12 mouse cellular contexts compared by ENCODE assay signal in genomic region chr4:135385614-135386013, GRCm38 (mm10). TPM values are rescaled to one million over a fixed set of nuclear protein-coding genes. Genes with fewer than 3 reads are reported as not detected.
DNase-seq lines count a peak whose midpoint lies in the region; ATAC-seq and TF ChIP-seq lines count a peak whose summit lies in the region.
"Had no signal": no experiment of that assay in that cellular context is flagged by ENCODE, and none has a peak within 500 bp of the region (broad histone marks: within the 10 kb centered on the region; RNA-seq: fewer than 3 reads in every experiment).

No protein-coding gene starts in this region.

- H3K27ac ChIP-seq in intestine, embryonic 14.5 days (ENCODE audit: low read depth): no peak overlapping the region
- no peak overlapping the region for H3K27ac ChIP-seq in intestine, postnatal 0 days (ENCODE audit: low read depth, low read length)
- peak overlapping the region; percentile 30 for H3K27ac ChIP-seq in embryonic facial prominence, embryonic 10.5 days (replicated peaks)
- no peak overlapping the region for H3K27ac ChIP-seq in forebrain, embryonic 13.5 days
- H3K27ac ChIP-seq: hindbrain, embryonic 14.5 days; left cerebral cortex, adult 2 months; neural tube, embryonic 12.5 days had no signal

- no peaks in the 10 kb centered on the region for H3K4me1 ChIP-seq in intestine, embryonic 14.5 days (replicated peaks; ENCODE audit: control insufficient read depth, insufficient read depth, low read length)
- no peaks in the 10 kb centered on the region for H3K4me1 ChIP-seq in intestine, postnatal 0 days (replicated peaks; ENCODE audit: control insufficient read depth, insufficient read depth, low read length)
- H3K4me1 ChIP-seq in embryonic facial prominence, embryonic 10.5 days: peaks cover 16% of the 10 kb centered on the region
- peaks cover 6% of the 10 kb centered on the region; the same call in 1 of the 2 replicates for H3K4me1 ChIP-seq in forebrain, embryonic 13.5 days
- H3K4me1 ChIP-seq: neural tube, embryonic 12.5 days had no signal

- no peaks in the 10 kb centered on the region for H3K27me3 ChIP-seq in intestine, embryonic 14.5 days (replicated peaks; ENCODE audit: control insufficient read depth, insufficient read depth, low read length)
- H3K27me3 ChIP-seq in intestine, postnatal 0 days (replicated peaks; ENCODE audit: control insufficient read depth, insufficient read depth, low read length): no peaks in the 10 kb centered on the region
- H3K27me3 ChIP-seq in embryonic facial prominence, embryonic 10.5 days (replicated peaks; ENCODE audit: low read depth, poor library complexity, severe bottlenecking): peaks cover 16% of the 10 kb centered on the region
- H3K27me3 ChIP-seq in forebrain, embryonic 13.5 days: peaks cover 9% of the 10 kb centered on the region

- ATAC-seq in intestine, embryonic 14.5 days (replicated peaks; ENCODE audit: low FRiP score, low TSS enrichment, low read depth): 0 out of 2 replicates have a peak, but pooled peaks have one; percentile 53
- no peak for ATAC-seq in intestine, postnatal 0 days
- ATAC-seq in forebrain, embryonic 13.5 days: no peak

- TF ChIP-seq CTCF in intestine, postnatal 0 days (IDR thresholded peaks at IDR 0.05; ENCODE audit: low read depth): no peak

- H3K9me3 ChIP-seq in intestine, embryonic 14.5 days (ENCODE audit: control insufficient read depth, low read length): no peaks in the 10 kb centered on the region
- H3K9me3 ChIP-seq in intestine, postnatal 0 days (ENCODE audit: control insufficient read depth): no peaks in the 10 kb centered on the region
- H3K9me3 ChIP-seq in embryonic facial prominence, embryonic 10.5 days: no peaks in the 10 kb centered on the region
- H3K9me3 ChIP-seq in forebrain, embryonic 13.5 days (replicated peaks): no peaks in the 10 kb centered on the region
- H3K9me3 ChIP-seq: G1E; neural tube, embryonic 12.5 days had no signal

- 61% methylated on average over 10 of the region's 10 CpGs for WGBS in intestine, embryonic 14.5 days
- WGBS in intestine, postnatal 0 days: 50% methylated on average over 10 of the region's 10 CpGs
- WGBS in embryonic facial prominence, embryonic 10.5 days: 50% methylated on average over 10 of the region's 10 CpGs
- WGBS in forebrain, embryonic 13.5 days: 51% methylated on average over 10 of the region's 10 CpGs

- no peak overlapping the region for H3K4me3 ChIP-seq in intestine, embryonic 14.5 days (ENCODE audit: low read depth, low read length)
- no peak overlapping the region for H3K4me3 ChIP-seq in intestine, postnatal 0 days (ENCODE audit: low read depth, low read length)
- 0 out of 2 replicates have a peak overlapping the region, but pooled peaks have one; percentile 8 for H3K4me3 ChIP-seq in embryonic facial prominence, embryonic 10.5 days
- H3K4me3 ChIP-seq in forebrain, embryonic 13.5 days: no peak overlapping the region
- H3K4me3 ChIP-seq: left cerebral cortex, adult 2 months; neural tube, embryonic 12.5 days had no signal

- no peaks in the 10 kb centered on the region for H3K36me3 ChIP-seq in intestine, embryonic 14.5 days (ENCODE audit: control insufficient read depth, insufficient read depth, low read length)
- no peaks in the 10 kb centered on the region for H3K36me3 ChIP-seq in intestine, postnatal 0 days (ENCODE audit: control insufficient read depth, insufficient read depth)
- no peaks in the 10 kb centered on the region for H3K36me3 ChIP-seq in embryonic facial prominence, embryonic 10.5 days (replicated peaks)
- H3K36me3 ChIP-seq in forebrain, embryonic 13.5 days (ENCODE audit: poor library complexity, severe bottlenecking): no peaks in the 10 kb centered on the region
- H3K36me3 ChIP-seq: G1E; neural tube, embryonic 12.5 days had no signal

- H3K4me2 ChIP-seq in intestine, embryonic 14.5 days (ENCODE audit: low read length): no peak overlapping the region
- no peak overlapping the region for H3K4me2 ChIP-seq in intestine, postnatal 0 days (replicated peaks; ENCODE audit: low read depth)
- H3K4me2 ChIP-seq in forebrain, embryonic 13.5 days: no peak overlapping the region
- H3K4me2 ChIP-seq: hindbrain, embryonic 14.5 days; neural tube, embryonic 12.5 days had no signal

- no peak overlapping the region for H3K9ac ChIP-seq in intestine, embryonic 14.5 days (ENCODE audit: low read length)
- H3K9ac ChIP-seq in intestine, postnatal 0 days (ENCODE audit: low read depth, low read length): no peak overlapping the region
- H3K9ac ChIP-seq in forebrain, embryonic 13.5 days: no peak overlapping the region
- H3K9ac ChIP-seq: hindbrain, embryonic 14.5 days; neural tube, embryonic 12.5 days had no signal

- DNase-seq in intestine, embryonic 14.5 days (ENCODE audit: low spot score): no peak
- DNase-seq in CD4-positive, CD25-positive, alpha-beta regulatory T cell, adult 2 months (ENCODE audit: low read depth, low spot score): peak; percentile 32
- DNase-seq in embryonic facial prominence, embryonic 10.5 days (ENCODE audit: low spot score): no peak
- peak; percentile 22 to 64 for DNase-seq in kidney, postnatal 36 days
- DNase-seq in adrenal gland, adult (ENCODE audit: inconsistent age in 2 of 2, low spot score in 1 of 2): no peak
- DNase-seq: thymus, postnatal 25 days had no signal

RNA-seq across cellular contexts. Expression of gene Ncmap, which starts 12.4 kb away (rescaled TPM):
- 10.8 and 11.8 TPM in 2 replicates for polyA plus RNA-seq in intestine, embryonic 14.5 days (2014; fragmentation: Nextera tagmentation; extraction: Ambion mirVana)
- 2.5 and 2.6 TPM in 2 replicates for polyA plus RNA-seq in intestine, postnatal 0 days (2015; fragmentation: Nextera tagmentation; extraction: Ambion mirVana)
- polyA plus RNA-seq in embryonic facial prominence, embryonic 10.5 days (2016; fragmentation: Nextera tagmentation; extraction: Ambion mirVana): 0.83 and 0.88 TPM in 2 replicates
- 0.64 and 0.79 TPM in 2 replicates for polyA plus RNA-seq in forebrain, embryonic 13.5 days (2015; fragmentation: Nextera tagmentation; extraction: Ambion mirVana)
- polyA plus RNA-seq: G1E had no signal

RNA-seq across cellular contexts. Expression of gene Srrm1, which starts 32.5 kb away (rescaled TPM):
- 201 and 215 TPM in 2 replicates for polyA plus RNA-seq in intestine, embryonic 14.5 days (2014; fragmentation: Nextera tagmentation; extraction: Ambion mirVana)
- 113 and 126 TPM in 2 replicates for polyA plus RNA-seq in intestine, postnatal 0 days (2015; fragmentation: Nextera tagmentation; extraction: Ambion mirVana)
- polyA plus RNA-seq in embryonic facial prominence, embryonic 10.5 days (2016; fragmentation: Nextera tagmentation; extraction: Ambion mirVana): 240 and 247 TPM in 2 replicates
- 250 and 261 TPM in 2 replicates for polyA plus RNA-seq in forebrain, embryonic 13.5 days (2015; fragmentation: Nextera tagmentation; extraction: Ambion mirVana)

RNA-seq across cellular contexts. Expression of gene Rcan3, which starts 48.0 kb away (rescaled TPM):
- 16.1 and 18.4 TPM in 2 replicates for polyA plus RNA-seq in intestine, embryonic 14.5 days (2014; fragmentation: Nextera tagmentation; extraction: Ambion mirVana)
- 18.4 and 19.7 TPM in 2 replicates for polyA plus RNA-seq in intestine, postnatal 0 days (2015; fragmentation: Nextera tagmentation; extraction: Ambion mirVana)
- polyA plus RNA-seq in embryonic facial prominence, embryonic 10.5 days (2016; fragmentation: Nextera tagmentation; extraction: Ambion mirVana): 8.9 TPM in 2 replicates
- 14.8 and 20.9 TPM in 2 replicates for polyA plus RNA-seq in forebrain, embryonic 13.5 days (2015; fragmentation: Nextera tagmentation; extraction: Ambion mirVana)

Comparison
In these comparisons a context has a peak if more than half of its experiments do, and no peak if none do; other contexts are left out.
1. DNase-seq: peak in CD4-positive, CD25-positive, alpha-beta regulatory T cell, adult 2 months (single experiment) and kidney, postnatal 36 days (2 of 2); none in intestine, embryonic 14.5 days (single experiment), embryonic facial prominence, embryonic 10.5 days (single experiment) and adrenal gland, adult (0 of 2).